Mouse (Mus musculus): ENCODE data around the gene Mcrs1.

- TF ChIP-seq EP300 (optimal IDR thresholded peaks at IDR 0.05) (no peak), CTCF (IDR thresholded peaks at IDR 0.05; ENCODE audit: low read depth) (no peak)
Measured at GRCm38 (mm10) chr15:99226090-99226489, 25.7 kb downstream of the Mcrs1 start.
